8 mouse cellular contexts compared by ENCODE assay signal in the genomic region with DNA sequence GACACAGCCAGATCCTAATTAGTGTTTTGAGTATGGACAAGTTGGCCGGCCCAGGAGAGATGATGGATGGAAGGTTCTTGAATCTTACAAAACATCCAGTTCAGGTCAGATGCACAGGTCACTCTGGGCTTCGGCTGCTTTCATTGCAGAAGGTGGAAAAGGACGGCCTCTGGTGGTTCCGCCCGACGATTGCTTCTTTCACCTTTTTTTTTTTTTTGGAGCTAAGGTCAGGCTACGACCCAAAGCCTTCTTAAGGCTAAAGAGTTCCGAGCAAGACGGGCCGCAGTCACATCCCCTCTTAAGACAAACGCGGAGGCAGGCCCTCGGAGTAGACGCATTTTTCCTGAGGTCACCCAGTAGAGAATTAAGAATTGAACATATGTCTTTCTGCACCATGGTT. TPM values are rescaled to one million over a fixed set of nuclear protein-coding genes. Genes with fewer than 3 reads are reported as not detected.
DNase-seq lines count a peak whose midpoint lies in the region; ATAC-seq and TF ChIP-seq lines count a peak whose summit lies in the region.

No protein-coding gene starts in this region.

- ATAC-seq in frontal cortex, adult (ENCODE audit: low TSS enrichment) = peak; percentile 10
- ATAC-seq in heart, postnatal 0 days (ENCODE audit: insufficient read depth, low read depth) = peak; percentile 70

- H3K4me1 ChIP-seq in heart, postnatal 0 days (ENCODE audit: control insufficient read depth, insufficient read depth) = peaks cover 5% of the 10 kb centered on the region; the same call in 1 of the 2 replicates

- under 1% methylated on average over 14 of the region's 14 CpGs for WGBS in heart, postnatal 0 days

- peak overlapping the region; percentile 61; the same call in 1 of the 2 replicates for H3K9ac ChIP-seq in heart, postnatal 0 days (replicated peaks; ENCODE audit: low read depth, low read length)

- H3K36me3 ChIP-seq in heart, postnatal 0 days (replicated peaks; ENCODE audit: control insufficient read depth, insufficient read depth, low read length) = no peaks in the 10 kb centered on the region; the same call in 1 of the 2 replicates

- H3K4me2 ChIP-seq in heart, postnatal 0 days (ENCODE audit: low read depth, low read length) = peak overlapping the region; percentile 88

- H3K27ac ChIP-seq in heart, postnatal 0 days (ENCODE audit: low read depth) = peak overlapping the region; percentile 90

- TF ChIP-seq CTCF in heart, postnatal 0 days (IDR thresholded peaks at IDR 0.05; ENCODE audit: low read depth) = peak; percentile 76

- peak overlapping the region; percentile 65 for H3K4me3 ChIP-seq in heart, postnatal 0 days (ENCODE audit: low read depth, low read length)

- DNase-seq in frontal cortex, postnatal 25 days (ENCODE audit: low spot score in 2 of 2) = no peak
- peak; percentile 50 for DNase-seq in c-Kit-positive CD71-positive TER-119-negative erythroid progenitor cells, embryonic 14.5 days (ENCODE audit: low read depth)
- DNase-seq in fibroblast of lung, adult 2 months (ENCODE audit: low read depth) = peak; percentile 63
- peak; percentile 73 for DNase-seq in heart, postnatal 0 days (ENCODE audit: low spot score)
- DNase-seq in kidney, postnatal 14 days = peak; percentile 76
- DNase-seq in lung, postnatal 36 days = peak; percentile 88
- peak; percentile 72 for DNase-seq in retina, postnatal 1 day

- TF ChIP-seq EP300 in heart, postnatal 0 days (IDR thresholded peaks at IDR 0.05; ENCODE audit: low read depth) = 0 out of 2 replicates have a peak, but pooled peaks have one; percentile 17

- H3K27me3 ChIP-seq in heart, postnatal 0 days (ENCODE audit: control insufficient read depth, insufficient read depth, low read length) = no peaks in the 10 kb centered on the region

- H3K9me3 ChIP-seq in heart, postnatal 0 days (replicated peaks; ENCODE audit: control insufficient read depth, low read length) = no peaks in the 10 kb centered on the region

RNA-seq across cellular contexts. Expression of gene Poc1a, which starts 0.5 kb away (rescaled TPM):
- 12.3 and 38.0 TPM in 2 replicates for total RNA-seq in heart, postnatal 0 days (2014; rRNA removed; ENCODE audit: low replicate concordance)
- polyA plus RNA-seq in heart, postnatal 0 days (2015; fragmentation: Nextera tagmentation; extraction: Ambion mirVana) = 13.6 and 13.8 TPM in 2 replicates

RNA-seq across cellular contexts. Expression of gene Alas1, which starts 31.9 kb away (rescaled TPM):
- 309 and 334 TPM in 2 replicates for total RNA-seq in heart, postnatal 0 days (2014; rRNA removed; ENCODE audit: low replicate concordance)
- polyA plus RNA-seq in heart, postnatal 0 days (2015; fragmentation: Nextera tagmentation; extraction: Ambion mirVana) = 385 and 421 TPM in 2 replicates

RNA-seq across cellular contexts. Expression of gene Tlr9, which starts 58.0 kb away (rescaled TPM):
- total RNA-seq in heart, postnatal 0 days (2014; rRNA removed; ENCODE audit: low replicate concordance) = not detected in 2 replicates
- polyA plus RNA-seq in heart, postnatal 0 days (2015; fragmentation: Nextera tagmentation; extraction: Ambion mirVana) = 0.04 and 0.05 TPM in 2 replicates

Comparison
In these comparisons a context has a peak if more than half of its experiments do, and no peak if none do; other contexts are left out.
1. DNase-seq: peak in c-Kit-positive CD71-positive TER-119-negative erythroid progenitor cells, embryonic 14.5 days (single experiment), fibroblast of lung, adult 2 months (single experiment), heart, postnatal 0 days (single experiment), kidney, postnatal 14 days (single experiment), lung, postnatal 36 days (single experiment) and retina, postnatal 1 day (single experiment); none in frontal cortex, postnatal 25 days (0 of 2).